Mouse (Mus musculus): ENCODE measurements around the gene Cib2. TPM values are rescaled to one million over a fixed set of nuclear protein-coding genes. Genes with fewer than 3 reads are reported as not detected.

Gene Cib2
- total and polyA plus RNA-seq, 3 experiments = 0.08 TPM; not detected in 2

GRCm38 (mm10) chr9:54549433-54549832 is 10.6 kb downstream of the Cib2 start:
- no peak for ATAC-seq (ENCODE audit: extremely low read depth, insufficient number of reproducible peaks, low FRiP score, poor library complexity, severe bottlenecking)
- DNase-seq (ENCODE audit: low spot score) = no peak
- no peak for TF ChIP-seq GATA2 (IDR thresholded peaks at IDR 0.05; ENCODE audit: borderline replicate concordance, low read depth, low read length)
- no peak for TF ChIP-seq POLR2AphosphoS5 (IDR thresholded peaks at IDR 0.05; ENCODE audit: insufficient replicate concordance, low read depth, low read length)
- H3K36me3 ChIP-seq (replicated peaks) = no peaks in the 10 kb centered on the region
- peaks cover 42% of the 10 kb centered on the region for H3K27me3 ChIP-seq (ENCODE audit: insufficient read depth, low read length)
- H3K9me3 ChIP-seq (replicated peaks) = no peaks in the 10 kb centered on the region
- peaks cover 4% of the 10 kb centered on the region for H3K4me1 ChIP-seq (ENCODE audit: insufficient read depth, low read depth, low read length)
- no peak overlapping the region for H3K4me3 ChIP-seq (ENCODE audit: low read depth, low read length)

DNA sequence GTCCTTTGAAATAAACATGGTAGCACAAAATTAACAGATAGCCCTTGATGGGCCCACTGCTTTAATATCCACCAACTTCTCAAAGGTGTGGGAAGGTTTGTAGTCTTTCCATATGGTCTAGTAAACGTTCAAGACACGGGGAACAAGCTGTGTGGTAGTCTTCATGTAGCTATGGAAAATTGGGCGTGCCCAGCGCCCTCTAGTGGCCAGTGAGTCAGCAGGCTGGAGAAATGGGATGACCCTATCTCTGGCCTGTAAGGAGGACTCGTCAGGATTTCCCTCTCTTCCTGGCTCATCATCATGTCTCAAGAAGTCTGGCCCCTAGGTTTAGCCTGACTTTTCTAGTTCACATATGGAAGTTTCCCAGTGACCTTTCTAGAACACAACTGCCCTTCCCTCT is 12.5 kb downstream of the Cib2 start:
- Histone ChIP-seq H3K4me1 (ENCODE audit: insufficient read depth, low read depth, low read length) (peaks cover 2% of the 10 kb centered on the region), H3K36me3 (replicated peaks) (no peaks in the 10 kb centered on the region), H3K4me3 (ENCODE audit: low read depth, low read length) (no peak overlapping the region), H3K27me3 (ENCODE audit: insufficient read depth, low read length) (peaks cover 46% of the 10 kb centered on the region), H3K9me3 (replicated peaks) (no peaks in the 10 kb centered on the region)
- DNase-seq (ENCODE audit: low spot score) (peak; percentile 26), ATAC-seq (ENCODE audit: extremely low read depth, insufficient number of reproducible peaks, low FRiP score, poor library complexity, severe bottlenecking) (no peak; the same call in 1 of the 2 replicates)
- TF ChIP-seq POLR2AphosphoS5 (IDR thresholded peaks at IDR 0.05; ENCODE audit: insufficient replicate concordance, low read depth, low read length) (no peak), CTCF (IDR thresholded peaks at IDR 0.05; ENCODE audit: low read depth, low read length) (peak; percentile 81)

- Histone ChIP-seq H3K36me3 (replicated peaks) (no peaks in the 10 kb centered on the region), H3K9me3 (replicated peaks) (no peaks in the 10 kb centered on the region), H3K4me1 (ENCODE audit: insufficient read depth, low read depth, low read length) (no peaks in the 10 kb centered on the region), H3K27me3 (ENCODE audit: insufficient read depth, low read length) (peaks cover 45% of the 10 kb centered on the region), H3K4me3 (ENCODE audit: low read depth, low read length) (no peak overlapping the region)
- DNase-seq (ENCODE audit: low spot score) = no peak
- TF ChIP-seq GATA2 (IDR thresholded peaks at IDR 0.05; ENCODE audit: borderline replicate concordance, low read depth, low read length) (no peak), GATA1 (IDR thresholded peaks at IDR 0.05; ENCODE audit: borderline replicate concordance, low read length) (no peak), POLR2AphosphoS5 (IDR thresholded peaks at IDR 0.05; ENCODE audit: insufficient replicate concordance, low read depth, low read length) (no peak), CTCF (IDR thresholded peaks at IDR 0.05; ENCODE audit: low read depth, low read length) (no peak), TAL1 (conservative IDR thresholded peaks at IDR 0.05; ENCODE audit: low read depth, low read length) (no peak)
- no peak for ATAC-seq (ENCODE audit: extremely low read depth, insufficient number of reproducible peaks, low FRiP score, poor library complexity, severe bottlenecking)
Observed at GRCm38 (mm10) chr9:54544954-54545315, 15.1 kb downstream of the Cib2 start.

DNA sequence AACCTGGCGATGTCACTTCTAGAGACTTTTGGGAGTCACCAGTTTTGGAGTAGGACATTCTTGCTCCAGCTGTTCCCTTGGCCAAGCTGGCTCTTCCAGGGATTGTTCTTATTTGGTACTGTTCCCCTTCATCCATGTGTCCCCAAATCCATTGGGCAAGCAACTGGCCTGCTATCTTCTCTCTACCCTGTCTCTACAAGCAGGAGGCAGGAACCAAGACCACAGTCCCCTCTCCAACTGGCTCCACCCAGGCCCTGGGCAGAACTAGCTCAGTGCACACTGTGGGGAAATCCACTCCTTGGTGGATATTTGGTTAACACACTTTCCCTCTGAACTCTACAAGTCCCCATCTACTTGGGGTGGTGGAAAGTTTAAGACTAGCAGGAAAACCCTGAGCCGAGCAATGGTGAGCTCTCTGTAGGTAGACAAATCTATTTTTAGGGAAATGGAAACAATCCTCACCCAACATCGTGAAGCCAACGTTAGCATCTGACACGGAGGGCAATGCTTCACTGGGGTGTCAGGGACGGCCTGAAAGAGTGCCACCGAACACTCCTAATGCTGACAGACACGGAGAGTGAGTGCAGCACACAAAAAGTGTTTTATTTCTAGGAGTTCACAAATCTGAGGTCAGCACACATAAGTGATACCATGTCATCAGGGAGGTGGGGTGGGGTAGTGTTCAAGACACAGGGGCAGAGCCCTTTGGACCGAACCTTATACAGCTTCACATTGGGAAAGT is 15.6 kb downstream of the Cib2 start:
- TF ChIP-seq GATA1 (IDR thresholded peaks at IDR 0.05; ENCODE audit: borderline replicate concordance, low read length) (no peak), GATA2 (IDR thresholded peaks at IDR 0.05; ENCODE audit: borderline replicate concordance, low read depth, low read length) (no peak), POLR2AphosphoS5 (IDR thresholded peaks at IDR 0.05; ENCODE audit: insufficient replicate concordance, low read depth, low read length) (no peak), CTCF (IDR thresholded peaks at IDR 0.05; ENCODE audit: low read depth, low read length) (no peak), TAL1 (conservative IDR thresholded peaks at IDR 0.05; ENCODE audit: low read depth, low read length) (no peak)
- DNase-seq (ENCODE audit: low spot score) = no peak

GRCm38 (mm10) chr9:54540801-54541200 is 19.2 kb downstream of the Cib2 start:
- peaks cover 29% of the 10 kb centered on the region for H3K27me3 ChIP-seq (ENCODE audit: insufficient read depth, low read length)
- H3K4me3 ChIP-seq (ENCODE audit: low read depth, low read length) = no peak overlapping the region
- DNase-seq (ENCODE audit: low spot score) = no peak
- H3K36me3 ChIP-seq (replicated peaks) = no peaks in the 10 kb centered on the region
- H3K9me3 ChIP-seq (replicated peaks) = no peaks in the 10 kb centered on the region
- H3K4me1 ChIP-seq (ENCODE audit: insufficient read depth, low read depth, low read length) = no peaks in the 10 kb centered on the region
- TF ChIP-seq GATA1 (IDR thresholded peaks at IDR 0.05; ENCODE audit: borderline replicate concordance, low read length) = no peak
- TF ChIP-seq TAL1 (conservative IDR thresholded peaks at IDR 0.05; ENCODE audit: low read depth, low read length) = no peak
- no peak for TF ChIP-seq GATA2 (IDR thresholded peaks at IDR 0.05; ENCODE audit: borderline replicate concordance, low read depth, low read length)
- no peak for TF ChIP-seq POLR2AphosphoS5 (IDR thresholded peaks at IDR 0.05; ENCODE audit: insufficient replicate concordance, low read depth, low read length)
- TF ChIP-seq CTCF (IDR thresholded peaks at IDR 0.05; ENCODE audit: low read depth, low read length) = no peak
- ATAC-seq (ENCODE audit: extremely low read depth, insufficient number of reproducible peaks, low FRiP score, poor library complexity, severe bottlenecking) = no peak

More for the DNA sequence above, 15.6 kb downstream of the Cib2 start:
- Histone ChIP-seq H3K4me3 (ENCODE audit: low read depth, low read length) (no peak overlapping the region), H3K4me1 (ENCODE audit: insufficient read depth, low read depth, low read length) (no peaks in the 10 kb centered on the region), H3K9me3 (replicated peaks) (no peaks in the 10 kb centered on the region), H3K27me3 (ENCODE audit: insufficient read depth, low read length) (peaks cover 42% of the 10 kb centered on the region), H3K36me3 (replicated peaks) (no peaks in the 10 kb centered on the region)
- no peak for ATAC-seq (ENCODE audit: extremely low read depth, insufficient number of reproducible peaks, low FRiP score, poor library complexity, severe bottlenecking)

- H3K36me3 ChIP-seq (replicated peaks) = no peaks in the 10 kb centered on the region
- H3K4me1 ChIP-seq (ENCODE audit: insufficient read depth, low read depth, low read length) = no peaks in the 10 kb centered on the region
- H3K4me3 ChIP-seq (ENCODE audit: low read depth, low read length) = no peak within 1 kb of the TSS
- peaks cover 26% of the 10 kb centered on the region for H3K27me3 ChIP-seq (ENCODE audit: insufficient read depth, low read length)
- no peak for TF ChIP-seq POLR2AphosphoS5 (IDR thresholded peaks at IDR 0.05; ENCODE audit: insufficient replicate concordance, low read depth, low read length)
- TF ChIP-seq CTCF (IDR thresholded peaks at IDR 0.05; ENCODE audit: low read depth, low read length) = no peak
- TF ChIP-seq TAL1 (conservative IDR thresholded peaks at IDR 0.05; ENCODE audit: low read depth, low read length) = no peak
- no peak for TF ChIP-seq GATA2 (IDR thresholded peaks at IDR 0.05; ENCODE audit: borderline replicate concordance, low read depth, low read length)
- no peak for TF ChIP-seq GATA1 (IDR thresholded peaks at IDR 0.05; ENCODE audit: borderline replicate concordance, low read length)
- ATAC-seq (ENCODE audit: extremely low read depth, insufficient number of reproducible peaks, low FRiP score, poor library complexity, severe bottlenecking) (no peak), DNase-seq (ENCODE audit: low spot score) (no peak)
- no peaks in the 10 kb centered on the region for H3K9me3 ChIP-seq (replicated peaks)
Observed at GRCm38 (mm10) chr9:54538684-54539083, 21.3 kb downstream of the Cib2 start, which contains the start of gene Sh2d7. TSS of gene Sh2d7 (plus strand) at chr9:54538984.
